Mouse (Mus musculus): ENCODE results near the gene Ctns.
A peak's percentile ranks its signal among the peaks of the same experiment; 100 is the strongest.

Ctns gene

DNA sequence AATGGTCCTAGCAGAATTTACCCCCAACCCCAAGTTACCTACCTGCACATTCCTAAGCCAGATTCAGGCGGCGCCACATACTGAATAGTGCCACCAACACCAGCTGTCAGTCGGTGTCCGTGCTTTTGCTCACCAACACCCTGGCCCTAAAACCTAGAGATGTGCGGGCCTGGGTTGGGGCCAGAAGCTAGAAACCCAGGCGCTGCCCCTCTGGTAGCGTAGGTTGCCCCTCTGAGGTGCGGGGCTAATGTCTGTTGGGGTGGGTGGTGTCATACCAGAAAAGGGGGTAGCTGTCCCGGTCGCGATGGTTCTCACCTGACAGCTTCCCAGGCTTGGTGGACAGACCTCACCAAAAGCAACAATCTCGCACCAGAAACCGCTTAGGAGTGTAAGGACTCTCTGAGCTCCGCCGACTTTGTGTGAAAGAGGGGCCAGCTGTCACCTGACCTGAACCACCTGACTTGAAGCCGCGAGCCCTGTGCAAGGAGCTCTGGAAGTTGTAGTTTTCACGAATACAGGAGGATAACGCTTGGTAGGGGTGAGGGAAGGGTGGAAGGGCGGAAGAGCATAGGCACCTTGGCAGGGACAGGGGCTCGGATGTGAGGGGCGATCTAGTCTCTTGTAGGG lies at the start of gene Ctns:
Ctns (minus strand) TSS at position 440 of the 627 bp plus-strand sequence.
- DNase-seq (ENCODE audit: low read depth, low spot score): peak; percentile 91

DNA sequence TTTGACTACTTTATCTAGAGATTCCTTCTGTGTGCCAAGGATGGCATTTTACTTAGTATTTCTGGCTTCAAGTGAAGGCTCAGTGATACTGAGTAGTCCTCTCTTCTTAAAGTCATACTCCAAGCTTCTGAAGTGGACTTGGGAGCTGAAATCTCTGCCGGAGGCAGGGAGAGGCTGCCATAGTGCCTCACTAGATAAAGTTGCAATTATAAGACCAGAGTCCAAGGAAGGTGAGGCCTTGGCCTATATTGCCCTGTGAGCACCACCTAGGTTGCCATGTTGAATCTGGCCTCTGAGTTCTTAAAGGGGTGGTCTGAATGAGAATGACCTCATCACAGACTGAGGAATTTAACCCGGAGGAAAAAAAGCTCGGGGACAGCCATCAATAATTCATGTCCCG lies 43.9 kb upstream of the Ctns start:
- no peak for DNase-seq (ENCODE audit: low read depth, low spot score)

DNA sequence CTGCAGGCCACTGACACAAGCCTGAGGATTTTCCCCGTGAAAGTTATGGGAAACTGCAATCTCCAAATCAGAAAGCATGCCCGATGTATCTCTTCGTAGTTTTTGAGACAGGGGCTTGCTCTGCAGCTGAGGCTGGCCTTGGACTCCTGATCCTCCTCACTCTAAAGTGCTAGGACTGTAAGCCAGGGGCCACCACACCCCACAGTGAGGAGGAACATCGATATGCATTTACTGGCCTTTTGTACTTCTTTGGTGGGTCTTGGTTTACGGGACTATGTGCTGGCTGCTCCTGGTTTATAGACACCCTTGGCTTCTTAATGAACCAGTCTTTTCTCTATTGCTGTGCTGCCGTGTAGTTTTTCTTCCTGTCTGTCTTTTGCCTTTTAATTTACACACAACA lies 43.4 kb upstream of the Ctns start:
- DNase-seq (ENCODE audit: low read depth, low spot score): no peak

DNA sequence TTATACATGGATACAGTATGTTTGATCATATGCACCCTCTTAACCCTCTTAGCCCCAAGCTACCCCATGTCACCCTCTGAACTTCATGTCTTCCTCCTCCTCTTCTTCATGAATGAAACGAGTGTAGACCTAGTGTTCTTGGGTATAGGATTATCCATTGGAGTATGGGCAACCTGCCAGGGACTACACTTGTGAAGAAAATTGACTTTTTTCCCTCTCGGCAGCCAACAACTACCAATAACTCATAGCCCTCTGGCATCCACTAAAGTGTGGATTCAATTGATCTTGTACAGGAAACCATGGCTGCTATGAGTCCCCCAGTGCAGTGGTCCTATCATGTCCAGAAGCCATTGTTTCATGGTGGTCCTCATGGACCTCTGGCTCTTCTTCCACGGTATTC lies 37.9 kb upstream of the Ctns start:
- peak; percentile 12 for DNase-seq (ENCODE audit: low read depth, low spot score)

DNA sequence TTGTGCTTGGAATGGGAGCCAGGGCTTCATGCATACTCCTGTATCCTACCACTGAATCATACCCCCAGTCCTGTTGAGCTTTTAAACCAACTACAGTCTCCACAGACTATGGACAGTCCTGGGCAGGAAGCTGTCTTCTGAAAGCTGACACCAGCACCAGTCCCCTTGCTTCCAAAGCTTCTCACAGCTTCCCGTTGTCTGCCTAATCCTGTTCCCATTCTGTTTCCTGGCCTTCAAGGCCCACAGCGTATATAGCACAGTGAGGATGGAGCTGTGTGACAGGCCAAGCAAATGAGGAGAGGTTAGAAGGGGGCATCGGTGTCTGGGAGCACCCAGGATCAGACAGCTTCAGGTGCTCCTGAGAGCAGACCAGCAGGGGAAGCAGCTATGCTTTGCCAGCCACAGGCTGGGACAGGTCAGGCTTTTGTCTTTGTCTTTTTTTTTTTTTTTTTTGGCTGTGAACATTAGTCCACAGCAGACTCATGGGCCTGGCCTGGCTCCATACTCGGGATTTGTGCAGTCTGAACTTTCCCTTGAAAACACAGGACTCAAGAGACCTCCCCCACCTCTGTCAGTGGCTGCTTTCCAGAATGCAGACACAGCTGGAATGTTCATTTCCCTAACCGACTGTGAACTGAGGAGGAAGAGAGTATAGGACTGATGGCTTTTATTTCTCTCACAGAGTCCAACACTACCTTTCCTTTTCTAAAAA lies 37.3 kb upstream of the Ctns start:
- peak; percentile 79 for DNase-seq (ENCODE audit: low read depth, low spot score)

DNA sequence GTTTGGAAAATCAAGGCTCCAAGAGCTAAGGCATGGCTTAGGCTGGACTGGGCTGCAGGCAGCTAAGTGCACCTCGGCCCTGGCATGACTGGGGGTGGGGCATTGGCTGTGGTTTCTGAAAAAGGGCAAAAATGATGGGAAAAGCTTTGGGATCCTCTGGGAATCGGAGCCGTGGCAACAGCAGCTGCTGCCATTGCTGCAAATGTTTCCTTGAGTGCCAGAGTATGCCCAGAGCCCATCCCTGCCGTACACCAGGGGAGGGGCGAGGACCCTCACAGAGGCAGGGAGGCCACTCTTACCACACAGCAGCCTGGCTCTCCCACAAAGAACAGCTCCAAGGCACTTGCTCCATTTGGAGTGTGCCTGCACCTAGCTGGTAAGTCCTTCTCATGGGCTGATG lies 35.1 kb upstream of the Ctns start, which contains the start of gene Trpv1:
Trpv1 (plus strand) TSS at position 301 of the 400 bp plus-strand sequence.
- no peak for DNase-seq (ENCODE audit: low read depth, low spot score)

DNA sequence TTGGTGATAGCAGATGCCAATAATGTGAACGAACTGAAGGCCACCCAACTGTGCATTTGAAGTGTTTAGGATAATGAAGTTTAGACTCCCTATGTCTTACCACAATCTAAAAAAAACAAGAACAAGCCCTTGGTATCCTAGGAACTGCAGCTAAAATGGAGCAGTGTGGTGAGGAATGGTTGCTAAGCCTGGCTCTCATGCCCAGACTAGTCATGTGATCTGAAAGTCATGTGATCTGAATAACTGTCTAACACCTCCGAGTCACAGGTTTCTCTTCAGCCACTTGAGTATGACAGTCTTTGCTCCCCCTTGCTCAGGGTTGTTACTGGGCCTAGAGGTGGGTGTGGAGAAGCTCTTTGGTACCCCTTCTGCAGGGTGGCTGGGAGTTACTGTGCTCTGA lies 33.7 kb upstream of the Ctns start:
- no peak for DNase-seq (ENCODE audit: low read depth, low spot score)

DNA sequence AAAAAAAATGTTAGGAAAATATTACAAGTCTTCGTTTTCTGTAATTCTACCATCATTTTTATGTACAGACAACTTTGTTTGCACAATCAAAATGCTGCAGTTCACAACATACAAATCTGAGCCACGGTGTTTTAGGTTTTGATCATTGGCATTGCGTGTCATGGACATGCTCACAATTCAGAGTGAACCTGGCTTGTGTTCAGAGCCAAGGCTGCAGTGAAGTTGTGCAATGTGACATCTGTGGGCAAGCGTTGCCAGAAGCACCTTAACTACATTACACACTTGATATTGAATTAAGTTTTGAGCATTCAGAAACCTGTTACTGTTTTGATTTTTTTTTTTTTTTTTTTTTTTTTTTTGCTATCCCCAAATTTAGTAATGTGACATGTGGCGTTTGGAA lies 31.2 kb upstream of the Ctns start:
- DNase-seq (ENCODE audit: low read depth, low spot score): no peak

DNA sequence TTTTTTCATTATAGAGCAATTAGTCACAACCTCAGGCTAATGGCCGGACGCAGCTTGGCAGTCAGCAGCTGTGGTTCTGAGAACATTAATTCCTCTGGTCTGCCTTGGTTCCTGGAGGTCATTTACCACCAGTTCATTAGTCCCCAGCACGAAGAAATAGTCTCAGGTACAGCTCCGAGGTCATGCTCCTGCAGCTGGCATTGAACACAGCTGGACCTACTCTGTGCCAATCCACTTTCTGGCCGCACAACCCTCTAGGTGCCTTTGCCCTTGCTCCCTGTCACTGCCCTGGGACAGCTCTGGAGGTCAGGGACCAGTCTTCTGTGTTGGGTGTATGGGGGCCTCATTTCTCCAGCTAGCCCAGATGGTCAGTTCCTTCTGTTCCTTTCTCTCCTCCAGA lies 30.0 kb upstream of the Ctns start:
- DNase-seq (ENCODE audit: low read depth, low spot score): no peak

DNA sequence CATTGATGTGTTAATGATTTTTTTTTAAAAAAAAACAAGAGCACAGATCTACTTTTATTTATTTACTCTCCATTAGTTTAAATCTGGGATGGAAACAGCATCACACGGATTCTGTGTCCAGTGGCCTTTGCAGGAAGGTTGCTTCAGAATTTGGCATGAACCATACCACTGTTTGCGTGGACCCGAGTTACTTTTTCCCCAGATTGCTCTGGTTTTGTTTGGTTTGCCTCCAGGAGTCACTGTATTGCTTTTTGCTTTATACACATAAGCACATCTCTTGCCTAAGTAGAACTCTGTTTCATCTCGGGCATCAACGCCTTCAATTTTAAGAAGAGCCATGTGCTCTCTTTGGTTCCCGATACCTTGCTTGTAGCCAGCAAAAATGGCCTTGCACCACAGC lies 27.0 kb upstream of the Ctns start:
- no peak for DNase-seq (ENCODE audit: low read depth, low spot score)

DNA sequence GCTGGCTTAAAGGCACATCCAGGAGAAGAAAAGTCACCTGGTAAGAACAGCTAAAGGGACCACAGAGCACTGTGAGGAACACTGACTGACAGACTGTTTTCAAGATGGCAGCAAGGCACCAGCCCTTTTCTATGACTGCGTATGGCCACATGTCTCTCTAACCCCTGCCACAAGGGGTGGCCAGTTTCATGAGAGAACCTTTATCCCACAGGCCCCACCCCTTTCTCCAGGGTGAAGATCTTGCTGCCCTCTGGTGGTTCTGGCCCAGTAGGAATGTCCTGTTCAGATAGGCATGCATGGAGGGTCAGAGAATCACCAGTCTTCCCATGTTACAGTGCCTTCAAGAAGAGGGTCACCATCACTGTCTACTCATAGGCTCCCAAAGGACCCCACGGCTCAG lies 25.1 kb upstream of the Ctns start:
- peak; percentile 63 for DNase-seq (ENCODE audit: low read depth, low spot score)

DNA sequence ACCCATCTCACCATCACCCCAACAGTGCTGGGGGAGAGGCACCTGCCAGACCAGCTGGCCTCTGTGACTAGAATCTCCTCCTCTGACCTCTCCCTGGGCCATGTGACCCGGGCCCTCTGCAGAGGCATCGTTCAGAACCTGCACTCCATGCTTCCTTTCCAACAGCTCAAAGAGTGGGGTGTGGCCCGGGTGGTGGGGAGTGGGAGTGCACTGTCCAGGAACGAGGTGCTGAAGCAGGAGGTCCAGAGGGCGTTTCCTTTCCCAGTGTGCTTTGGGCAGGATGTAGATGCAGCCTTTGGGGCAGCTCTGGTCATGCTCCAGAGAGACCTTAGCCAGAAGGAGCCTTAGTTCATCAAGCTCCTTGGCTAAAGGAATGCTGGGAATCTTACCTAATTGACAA lies 24.0 kb upstream of the Ctns start:
- no peak for DNase-seq (ENCODE audit: low read depth, low spot score)

DNA sequence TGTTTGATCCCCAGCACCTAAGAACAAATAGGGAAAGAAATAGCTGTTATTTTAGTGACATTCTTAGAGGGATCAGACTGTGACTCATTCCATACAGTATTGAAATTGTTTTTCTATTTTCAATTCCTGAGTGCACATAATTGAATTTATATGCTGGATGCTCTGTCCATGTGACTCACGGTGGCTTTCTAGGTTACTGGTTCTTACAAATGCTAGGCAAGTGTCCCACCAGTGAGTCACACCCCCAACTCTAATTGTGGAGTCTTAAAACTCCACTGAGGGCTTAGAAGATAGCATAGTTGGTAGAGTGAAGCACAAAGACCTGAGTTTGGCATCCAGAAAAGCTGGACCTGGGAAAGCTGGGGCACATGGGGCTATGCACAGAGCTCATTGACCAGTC lies 21.8 kb upstream of the Ctns start:
- peak; percentile 65 for DNase-seq (ENCODE audit: low read depth, low spot score)

DNA sequence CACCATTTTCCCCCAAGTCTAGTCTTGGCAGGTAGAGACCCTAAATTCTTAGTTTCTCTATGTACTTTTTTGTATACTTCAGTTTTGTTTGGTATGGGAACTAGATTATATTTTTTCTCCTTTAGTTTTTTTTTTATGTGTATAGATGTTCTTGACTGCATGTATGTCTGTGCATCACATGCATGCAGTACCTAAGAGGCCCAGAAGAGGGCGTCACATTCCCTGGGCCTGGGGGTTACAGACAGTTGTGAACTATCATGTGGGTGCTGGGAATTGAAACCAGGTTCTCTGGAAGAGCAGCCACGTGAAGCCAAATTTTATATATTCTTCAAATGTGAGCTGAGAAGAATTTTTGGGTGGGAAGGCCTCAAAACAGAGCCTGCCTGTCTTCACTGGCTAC lies 20.8 kb upstream of the Ctns start:
- no peak for DNase-seq (ENCODE audit: low read depth, low spot score)

DNA sequence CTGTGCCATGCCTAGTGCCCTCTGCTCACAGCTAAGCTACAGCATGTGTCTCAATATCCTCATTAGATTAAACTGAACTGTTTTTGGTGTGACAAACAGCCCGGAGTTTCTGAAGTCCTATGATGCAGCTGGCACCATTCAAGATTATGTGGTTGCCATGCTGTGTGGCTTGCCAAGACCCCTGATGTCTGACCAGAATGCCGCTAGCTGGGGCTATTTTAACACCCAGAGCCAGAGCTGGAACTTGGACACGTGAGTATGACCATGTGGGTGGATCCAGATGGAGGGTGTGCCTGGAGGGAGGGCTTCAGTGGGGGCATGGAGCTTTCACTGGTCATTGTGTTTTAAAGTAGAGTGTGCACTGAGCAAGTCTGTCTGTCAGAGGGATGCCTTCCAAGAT lies 15.1 kb upstream of the Ctns start:
- no peak for DNase-seq (ENCODE audit: low read depth, low spot score)

DNA sequence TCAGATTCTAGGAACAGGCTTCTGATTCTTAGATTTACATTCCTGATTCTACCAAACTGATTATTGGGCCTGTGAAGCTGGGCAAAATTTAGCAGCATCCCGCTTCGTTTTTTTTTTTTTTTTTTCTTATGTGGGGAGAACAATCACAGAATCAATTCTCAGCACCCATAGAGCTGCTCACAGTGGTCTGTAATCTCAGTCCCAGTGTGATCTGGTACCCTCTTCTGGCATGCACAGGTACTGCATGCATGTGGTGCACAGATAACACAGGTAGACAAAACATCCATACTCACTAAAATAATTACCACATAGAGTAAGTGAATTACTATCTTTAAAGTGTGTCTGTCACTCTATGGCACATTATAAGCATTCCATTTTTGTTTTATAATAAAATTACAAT lies 8.8 kb upstream of the Ctns start:
- peak; percentile 20 for DNase-seq (ENCODE audit: low read depth, low spot score)

DNA sequence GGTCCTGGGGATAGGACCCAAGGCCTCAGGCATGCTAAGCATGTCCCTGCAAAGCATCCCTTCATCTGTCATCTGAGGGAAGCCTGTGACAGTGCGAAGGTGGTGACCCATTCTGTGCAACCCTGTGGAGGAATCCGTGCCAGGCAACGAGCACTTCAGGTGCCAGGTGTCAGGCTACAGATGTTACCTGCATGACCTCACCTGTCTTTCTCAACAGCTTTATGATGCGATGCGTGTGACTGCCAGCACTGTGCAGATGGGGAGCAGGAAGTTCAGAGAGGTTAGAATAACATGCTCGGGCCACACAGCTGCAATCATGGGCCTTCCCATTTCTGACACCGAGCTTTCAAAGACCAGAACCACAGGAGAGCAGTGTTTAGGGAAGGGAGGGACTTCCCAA lies 6.4 kb upstream of the Ctns start:
- DNase-seq (ENCODE audit: low read depth, low spot score): no peak

DNA sequence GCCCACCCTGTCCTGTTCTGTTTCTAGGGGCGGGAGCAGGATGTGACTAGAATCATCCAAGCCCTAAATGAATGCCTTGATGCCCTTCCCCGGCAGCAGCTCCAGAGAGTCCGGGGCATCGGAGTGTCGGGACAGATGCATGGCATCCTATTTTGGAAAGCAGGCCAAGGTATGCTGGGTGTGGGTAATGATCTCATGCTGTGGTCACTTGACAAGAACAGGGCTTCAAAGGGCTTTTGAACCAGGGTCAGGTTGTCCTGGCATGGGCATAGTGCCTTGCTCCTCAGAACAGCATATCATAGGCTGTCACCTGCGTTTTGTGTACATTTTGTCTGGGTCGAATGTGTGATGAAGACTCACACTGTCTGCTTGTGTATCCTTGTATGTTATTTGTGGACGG lies 5.1 kb upstream of the Ctns start:
- DNase-seq (ENCODE audit: low read depth, low spot score): no peak

DNA sequence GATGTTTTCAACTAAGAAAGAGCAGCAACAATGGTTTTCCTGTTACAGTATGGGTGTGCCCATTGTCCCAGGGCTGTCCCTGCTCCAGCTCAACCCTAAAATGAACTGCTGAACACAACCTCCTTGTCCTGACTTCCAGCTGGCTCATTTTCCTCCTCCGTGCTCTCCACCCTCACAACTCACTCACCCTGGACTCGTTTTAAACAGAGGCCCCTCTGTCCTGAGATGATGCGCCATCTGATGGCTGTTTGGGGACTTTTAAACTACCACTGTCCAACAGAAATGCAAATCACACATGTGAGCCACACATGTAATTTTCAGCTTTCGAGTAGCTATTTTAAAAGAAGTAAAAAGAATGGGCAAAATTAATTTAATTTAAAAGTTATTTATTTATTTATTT lies 2.8 kb upstream of the Ctns start:
- peak; percentile 36 for DNase-seq (ENCODE audit: low read depth, low spot score)

DNA sequence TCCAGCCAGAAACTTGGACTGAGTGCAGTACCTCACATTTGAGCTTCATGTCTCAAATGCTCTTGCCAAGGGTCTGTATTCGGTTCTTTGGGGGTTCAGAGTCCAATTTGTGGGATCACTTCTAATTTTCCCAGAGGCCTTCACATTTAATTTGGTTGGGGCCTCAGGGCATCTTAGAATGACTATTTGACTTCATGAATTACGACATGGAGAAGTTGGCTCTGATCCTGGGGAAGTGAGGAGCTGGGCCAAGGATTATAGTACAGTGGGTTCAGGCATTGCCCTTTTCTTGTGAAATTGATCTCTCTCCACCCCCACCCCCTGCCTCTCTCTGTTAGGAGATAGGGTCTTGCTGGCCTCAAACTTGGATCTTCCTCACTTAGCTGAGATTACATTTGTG lies 2.2 kb upstream of the Ctns start:
- peak; percentile 63 for DNase-seq (ENCODE audit: low read depth, low spot score)

DNA sequence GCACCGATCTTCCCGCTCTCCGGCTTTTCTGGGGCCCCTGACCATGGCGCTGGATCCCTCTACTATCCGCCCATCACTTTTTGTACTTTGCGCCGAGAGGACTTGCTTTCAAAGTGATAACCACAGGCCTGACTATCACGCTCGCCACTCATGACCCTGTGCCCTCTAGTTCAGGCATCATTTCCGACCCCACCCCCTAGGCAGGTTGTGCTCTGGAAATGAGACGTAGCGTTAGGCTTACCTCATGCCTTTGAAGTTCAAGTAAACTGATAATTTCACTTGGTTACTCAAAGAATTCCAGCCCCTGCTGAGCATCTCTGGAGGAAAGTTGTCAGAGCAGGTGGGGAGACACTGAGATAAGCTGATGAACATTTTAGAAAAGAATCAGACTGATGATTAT lies 1.0 kb upstream of the Ctns start:
- DNase-seq (ENCODE audit: low read depth, low spot score): no peak

DNA sequence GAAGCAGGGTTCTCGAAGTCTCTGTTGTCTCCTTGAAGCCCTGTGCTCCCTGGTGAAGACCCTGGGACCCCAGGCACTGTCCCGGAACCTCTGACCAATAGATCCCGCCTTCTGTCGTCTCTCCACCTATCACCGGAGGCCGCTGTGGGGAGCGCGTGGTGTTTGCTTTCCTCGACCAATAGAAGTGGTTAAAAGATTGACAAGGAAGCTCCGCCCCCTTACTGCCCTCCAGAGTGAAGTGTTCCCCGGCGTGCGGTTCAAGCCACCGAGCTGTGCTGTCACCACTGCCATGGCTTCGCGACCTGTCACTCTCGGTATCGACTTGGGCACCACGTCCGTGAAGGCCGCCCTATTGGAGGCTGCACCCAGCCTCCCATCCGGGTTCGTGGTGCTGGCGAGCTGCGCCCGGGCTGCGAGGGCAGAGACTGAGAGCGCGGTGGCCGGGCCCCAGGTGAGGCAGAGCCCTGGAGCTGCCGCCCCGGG lies 429 bp upstream of the Ctns start, which contains the start of gene Shpk:
Shpk (plus strand) TSS at position 231 of the 483 bp plus-strand sequence.
- DNase-seq (ENCODE audit: low read depth, low spot score): peak; percentile 96

DNA sequence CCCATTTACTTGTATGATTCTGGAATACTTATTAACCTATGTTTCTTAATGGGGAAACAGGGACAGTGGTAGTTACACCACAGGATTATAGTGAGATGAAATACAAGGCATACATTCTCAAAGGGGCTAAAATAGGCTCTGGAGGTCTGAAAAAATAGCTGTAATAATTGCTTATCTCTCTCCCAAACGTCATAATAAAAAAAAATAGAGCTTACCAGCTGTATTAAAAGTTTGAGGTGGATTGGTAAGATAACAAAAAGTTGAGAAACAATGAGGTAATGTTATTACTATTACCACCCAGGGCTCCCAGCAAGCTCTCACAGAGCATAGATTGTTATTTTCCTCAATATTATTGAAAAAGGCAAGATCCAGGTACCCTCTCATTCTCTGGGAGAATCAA lies 652 bp downstream of the Ctns start:
- DNase-seq (ENCODE audit: low read depth, low spot score): no peak

All from 3T3-L1 (cell line).